Mouse (Mus musculus): ENCODE results near the gene Plac8.

GRCm38 (mm10) chr5:100620952-100621351 is 48.9 kb upstream of the Plac8 start:
- TF ChIP-seq CTCF (IDR thresholded peaks at IDR 0.05; ENCODE audit: low read depth) (no peak), EP300 (optimal IDR thresholded peaks at IDR 0.05) (no peak)
